Mouse (Mus musculus) MEL (cell line): ENCODE measurements around the gene Atp2a3. TPM values are rescaled to one million over a fixed set of nuclear protein-coding genes. Genes with fewer than 3 reads are reported as not detected.

Experiments
- DNase-seq: peaks from one replicate; pipeline ENCODE4 v3.0.0; 2011; ENCODE audit warnings: low read depth, low spot score
- H3K27ac ChIP-seq: 2 replicates; pipeline ENCODE4 v1.5.1; 2012; ENCODE audit warnings: low read depth, mild to moderate bottlenecking, control low read depth, low read length, moderate library complexity; ENCODE audit not compliant: control insufficient read depth
- H3K27me3 ChIP-seq, 2 experiments: fragments of 150-350 bp in 1 of 2; sonication (generic) in 1 of 2; 2 replicates each; pipeline ENCODE4 v1.6.1; 2012; ENCODE audit warnings: low read length in 2 of 2, mild to moderate bottlenecking in 2 of 2, improper control_type of control experiment in 1 of 2, moderate library complexity in 1 of 2; ENCODE audit not compliant: insufficient read depth in 2 of 2, control insufficient read depth in 1 of 2
- H3K36me3 ChIP-seq, 2 experiments: 2 replicates each; pipeline ENCODE4 v1.6.1; 2012 to 2014; ENCODE audit warnings: low read length in 2 of 2, improper control_type of control experiment in 1 of 2, inconsistent platforms in 1 of 2, mild to moderate bottlenecking in 1 of 2; ENCODE audit not compliant: insufficient read depth in 2 of 2, control insufficient read depth in 1 of 2
- H3K4me1 ChIP-seq, 2 experiments: fragments of 150-350 bp in 1 of 2; sonication (generic) in 1 of 2; 2 replicates each; pipeline ENCODE4 v1.6.1; 2012; ENCODE audit warnings: low read length in 2 of 2, improper control_type of control experiment in 1 of 2, mild to moderate bottlenecking in 1 of 2; ENCODE audit not compliant: insufficient read depth in 2 of 2, control insufficient read depth in 1 of 2
- H3K4me3 ChIP-seq, 2 experiments: fragments of 150-350 bp in 1 of 2; sonication (generic) in 1 of 2; 2 replicates each; pipeline ENCODE4 v1.5.1; 2012; ENCODE audit warnings: low read depth in 2 of 2, low read length in 2 of 2, mild to moderate bottlenecking in 2 of 2, moderate library complexity in 2 of 2, control low read depth in 1 of 2, improper control_type of control experiment in 1 of 2; ENCODE audit not compliant: control insufficient read depth in 1 of 2, insufficient read depth in 1 of 2
- H3K79me2 ChIP-seq: 2 replicates; pipeline ENCODE4 v1.6.1; 2012; ENCODE audit warnings: mild to moderate bottlenecking, low read length, moderate library complexity; ENCODE audit not compliant: control insufficient read depth, poor library complexity, insufficient read depth
- H3K9ac ChIP-seq: 2 replicates; pipeline ENCODE4 v1.6.1; 2012; ENCODE audit warnings: low read depth, mild to moderate bottlenecking, control low read depth, low read length, moderate library complexity; ENCODE audit not compliant: control insufficient read depth, poor library complexity, severe bottlenecking
- H3K9me3 ChIP-seq: fragments of 150-350 bp; sonication (generic); replicated peaks from 2 replicates; pipeline ENCODE4 v1.6.1; 2012; ENCODE audit warnings: mild to moderate bottlenecking, low read length, improper control_type of control experiment, moderate library complexity; ENCODE audit not compliant: insufficient read depth
- BHLHE40 ChIP-seq: IDR thresholded peaks from 2 replicates; pipeline ENCODE4 v1.6.1; 2012; ENCODE audit warnings: low read depth, mild to moderate bottlenecking, inconsistent platforms, low read length, improper control_type of control experiment, borderline replicate concordance
- CHD1 ChIP-seq: IDR thresholded peaks from 2 replicates; pipeline ENCODE4 v1.6.1; 2012; ENCODE audit warnings: low read depth, mild to moderate bottlenecking, inconsistent platforms, low read length, improper control_type of control experiment
- CHD2 ChIP-seq: IDR thresholded peaks from 2 replicates; pipeline ENCODE4 v1.6.1; 2011; ENCODE audit warnings: low read length, improper control_type of control experiment
- CTCF ChIP-seq, 3 experiments: IDR thresholded peaks in 2 of 3; conservative IDR thresholded peaks in 1 of 3; 2 replicates each; pipeline ENCODE4 v1.5.1; 2011 to 2012; ENCODE audit warnings: low read length in 3 of 3, low read depth in 2 of 3, mild to moderate bottlenecking in 2 of 3, improper control_type of control experiment in 1 of 3, inconsistent platforms in 1 of 3, mixed read lengths in 1 of 3, moderate library complexity in 1 of 3; ENCODE audit not compliant: control insufficient read depth in 1 of 3, insufficient read depth in 1 of 3, poor library complexity in 1 of 3, severe bottlenecking in 1 of 3
- E2F4 ChIP-seq: IDR thresholded peaks from 2 replicates; pipeline ENCODE4 v1.6.1; 2011; ENCODE audit warnings: low read depth, low read length, improper control_type of control experiment, borderline replicate concordance
- ELF1 ChIP-seq: IDR thresholded peaks from 2 replicates; pipeline ENCODE4 v1.6.1; 2014; ENCODE audit warnings: low read depth, mild to moderate bottlenecking, inconsistent platforms, low read length, improper control_type of control experiment, moderate library complexity
- ETS1 ChIP-seq: IDR thresholded peaks from 2 replicates; pipeline ENCODE4 v1.6.1; 2012; ENCODE audit warnings: low read depth, mild to moderate bottlenecking, inconsistent platforms, low read length, improper control_type of control experiment, moderate library complexity
- GABPA ChIP-seq: IDR thresholded peaks from 2 replicates; pipeline ENCODE4 v1.6.1; 2012; ENCODE audit warnings: low read depth, mild to moderate bottlenecking, inconsistent platforms, low read length, improper control_type of control experiment, moderate library complexity
- GATA1 ChIP-seq: IDR thresholded peaks from 2 replicates; pipeline ENCODE4 v1.6.1; 2011; ENCODE audit warnings: low read depth, low read length, improper control_type of control experiment
- JUND ChIP-seq: IDR thresholded peaks from 2 replicates; pipeline ENCODE4 v1.6.1; 2011; ENCODE audit warnings: low read depth, mild to moderate bottlenecking, improper control_type of control experiment, low read length
- KAT2A ChIP-seq: conservative IDR thresholded peaks from 2 replicates; pipeline ENCODE4 v1.6.1; 2012; ENCODE audit warnings: low read depth, low read length, improper control_type of control experiment, inconsistent platforms
- MAFK ChIP-seq: IDR thresholded peaks from 2 replicates; pipeline ENCODE4 v1.6.1; 2011; ENCODE audit warnings: low read depth, mild to moderate bottlenecking, low read length, improper control_type of control experiment, borderline replicate concordance
- MAZ ChIP-seq: IDR thresholded peaks from 2 replicates; pipeline ENCODE4 v1.6.1; 2012; ENCODE audit warnings: low read depth, mild to moderate bottlenecking, inconsistent platforms, low read length, improper control_type of control experiment
- MEF2A ChIP-seq: IDR thresholded peaks from 2 replicates; pipeline ENCODE4 v1.6.1; 2014; ENCODE audit warnings: low read depth, mild to moderate bottlenecking, inconsistent platforms, low read length, improper control_type of control experiment; ENCODE audit not compliant: poor library complexity, insufficient replicate concordance, severe bottlenecking; ENCODE audit errors: extremely low read depth
- MYB ChIP-seq: IDR thresholded peaks from 2 replicates; pipeline ENCODE4 v1.6.1; 2011; ENCODE audit warnings: mild to moderate bottlenecking, low read depth, low read length, improper control_type of control experiment
- MYC ChIP-seq: IDR thresholded peaks from 2 replicates; pipeline ENCODE4 v1.6.1; 2011; ENCODE audit warnings: low read depth, mild to moderate bottlenecking, low read length, improper control_type of control experiment, moderate library complexity
- POLR2A ChIP-seq, 2 experiments: IDR thresholded peaks; 2 replicates each; pipeline ENCODE4 v1.6.1; 2011 to 2012; ENCODE audit warnings: low read length in 2 of 2, mild to moderate bottlenecking in 2 of 2, control low read depth in 1 of 2, improper control_type of control experiment in 1 of 2, low read depth in 1 of 2, moderate library complexity in 1 of 2; ENCODE audit not compliant: control insufficient read depth in 1 of 2, insufficient read depth in 1 of 2, poor library complexity in 1 of 2
- POLR2AphosphoS2 ChIP-seq: IDR thresholded peaks from 2 replicates; pipeline ENCODE4 v1.6.1; 2011; ENCODE audit warnings: low read length, improper control_type of control experiment
- POLR2AphosphoS5 ChIP-seq: IDR thresholded peaks from 2 replicates; pipeline ENCODE4 v1.6.1; 2012; ENCODE audit warnings: low read depth, borderline replicate concordance, mild to moderate bottlenecking, inconsistent platforms, low read length, moderate library complexity, mixed read lengths
- RAD21 ChIP-seq: IDR thresholded peaks from 2 replicates; pipeline ENCODE4 v1.6.1; 2011; ENCODE audit warnings: mild to moderate bottlenecking, low read depth, low read length, improper control_type of control experiment
- RCOR1 ChIP-seq: IDR thresholded peaks from 2 replicates; pipeline ENCODE4 v1.6.1; 2012; ENCODE audit warnings: low read depth, mild to moderate bottlenecking, inconsistent platforms, low read length, improper control_type of control experiment
- SIN3A ChIP-seq: IDR thresholded peaks from 2 replicates; pipeline ENCODE4 v1.6.1; 2012; ENCODE audit warnings: low read length, improper control_type of control experiment, inconsistent platforms
- SMC3 ChIP-seq: IDR thresholded peaks from 2 replicates; pipeline ENCODE4 v1.6.1; 2011; ENCODE audit warnings: low read depth, low read length, improper control_type of control experiment
- TAL1 ChIP-seq: IDR thresholded peaks from 2 replicates; pipeline ENCODE4 v1.6.1; 2012; ENCODE audit warnings: mild to moderate bottlenecking, inconsistent platforms, low read length, moderate library complexity, mixed read lengths
- TBP ChIP-seq: IDR thresholded peaks from 2 replicates; pipeline ENCODE4 v1.8.0; 2011; ENCODE audit warnings: low read depth, low read length, improper control_type of control experiment
- TCF12 ChIP-seq: IDR thresholded peaks from 2 replicates; pipeline ENCODE4 v1.6.1; 2014; ENCODE audit warnings: low read depth, mild to moderate bottlenecking, inconsistent platforms, low read length, improper control_type of control experiment, moderate library complexity
- UBTF ChIP-seq: IDR thresholded peaks from 2 replicates; pipeline ENCODE4 v1.6.1; 2012; ENCODE audit warnings: low read depth, mild to moderate bottlenecking, inconsistent platforms, low read length, improper control_type of control experiment, moderate library complexity, borderline replicate concordance; ENCODE audit not compliant: insufficient read depth
- USF2 ChIP-seq, 2 experiments: IDR thresholded peaks; 2 replicates each; pipeline ENCODE4 v1.6.1; 2011 to 2012; ENCODE audit warnings: improper control_type of control experiment in 2 of 2, low read length in 2 of 2, borderline replicate concordance in 1 of 2, inconsistent platforms in 1 of 2, low read depth in 1 of 2, mild to moderate bottlenecking in 1 of 2; ENCODE audit not compliant: insufficient read depth in 1 of 2
- ZC3H11A ChIP-seq: IDR thresholded peaks from 2 replicates; pipeline ENCODE4 v1.6.1; 2012; ENCODE audit warnings: low read depth, mild to moderate bottlenecking, inconsistent platforms, low read length, improper control_type of control experiment
- ZMIZ1 ChIP-seq: IDR thresholded peaks from 2 replicates; pipeline ENCODE4 v1.6.1; 2012; ENCODE audit warnings: low read depth, mild to moderate bottlenecking, inconsistent platforms, low read length, improper control_type of control experiment, moderate library complexity
- ZNF384 ChIP-seq: IDR thresholded peaks from 2 replicates; pipeline ENCODE4 v1.6.1; 2012; ENCODE audit warnings: low read depth, mild to moderate bottlenecking, inconsistent platforms, low read length, improper control_type of control experiment
- polyA plus RNA-seq, 2 experiments: library from polyadenylated mRNA; stranded (reverse) in 1 of 2; unstranded in 1 of 2; fragments of >175 nt in 1 of 2; fragments of >200 nt in 1 of 2; gene quantifications; 2 replicates each; pipeline versions ENCODE4 v1.2.1 to v1.2.4; 2012; ENCODE audit warnings: low replicate concordance in 2 of 2, low read depth in 1 of 2; ENCODE audit not compliant: insufficient read length in 2 of 2, insufficient read depth in 1 of 2, missing spikeins in 1 of 2
- total RNA-seq: library from RNA; depleted of rRNA; stranded (reverse); fragments of 300-350 nt; gene quantifications from 2 replicates; pipeline ENCODE4 v1.2.3, GENCODE M21; 2012

The Atp2a3 gene
- total and polyA plus RNA-seq, 3 experiments = 10.7 to 49.9 TPM; not detected in 1

GRCm38 (mm10) chr11:72960723-72961071 lies 272 bp upstream of the Atp2a3 start:
- peaks cover 0 to 12% of the 10 kb centered on the region in 2 experiments; a peak in 3 of 4 replicates for H3K36me3 ChIP-seq
- no peak overlapping the region for H3K27ac ChIP-seq
- H3K9me3 ChIP-seq = no peaks in the 10 kb centered on the region
- H3K79me2 ChIP-seq = no peaks in the 10 kb centered on the region; the same call in none of the 2 replicates
- peak overlapping the region; percentile 58 for H3K9ac ChIP-seq
- DNase-seq = no peak
- H3K4me3 ChIP-seq = peak overlapping the region; percentile 56 to 69
- TF ChIP-seq CHD2 (no peak), MAZ (0 out of 2 replicates have a peak, but pooled peaks have one; percentile 13), GABPA (no peak)
- H3K4me1 ChIP-seq = peaks cover 12 to 29% of the 10 kb centered on the region in 2 experiments
- H3K27me3 ChIP-seq = no peaks in the 10 kb centered on the region

GRCm38 (mm10) chr11:72962378-72962777 lies 1.4 kb downstream of the Atp2a3 start:
- H3K9ac ChIP-seq = no peak overlapping the region; the same call in 1 of the 2 replicates
- DNase-seq = peak; percentile 45
- H3K4me3 ChIP-seq = no peak overlapping the region
- peaks cover 7 to 22% of the 10 kb centered on the region in 2 experiments for H3K4me1 ChIP-seq
- H3K9me3 ChIP-seq = no peaks in the 10 kb centered on the region
- H3K27ac ChIP-seq = peak overlapping the region; percentile 10; the same call in 1 of the 2 replicates
- H3K79me2 ChIP-seq = no peaks in the 10 kb centered on the region; the same call in none of the 2 replicates
- peaks cover 0 to 9% of the 10 kb centered on the region in 2 experiments; a peak in 3 of 4 replicates for H3K36me3 ChIP-seq
- H3K27me3 ChIP-seq = no peaks in the 10 kb centered on the region
- TF ChIP-seq MAFK (no peak), KAT2A (no peak), POLR2AphosphoS5 (no peak), RCOR1 (no peak), ZMIZ1 (no peak), TBP (no peak), ELF1 (no peak), POLR2A (IDR thresholded peaks at IDR 0.05; ENCODE audit: control insufficient read depth in 1 of 2, insufficient read depth in 1 of 2, low read depth in 1 of 2, low read length in 2 of 2, poor library complexity in 1 of 2) (no peak), CHD1 (no peak), SIN3A (no peak), MEF2A (peak; percentile 90; the same call in 1 of the 2 replicates), POLR2AphosphoS2 (no peak), ETS1 (peak; percentile 33; the same call in 1 of the 2 replicates), CHD2 (no peak), MYC (no peak), RAD21 (no peak), JUND (no peak), SMC3 (no peak), UBTF (no peak), GATA1 (peak; percentile 57), MAZ (no peak), BHLHE40 (no peak), TAL1 (peak; percentile 51; the same call in 1 of the 2 replicates), E2F4 (no peak), ZC3H11A (no peak), ZNF384 (peak; percentile 77), MYB (no peak), CTCF (IDR thresholded peaks at IDR 0.05 in 2 of 3, conservative IDR thresholded peaks at IDR 0.05 in 1 of 3; ENCODE audit: control insufficient read depth in 1 of 3, insufficient read depth in 1 of 3, low read depth in 2 of 3, low read length in 3 of 3, poor library complexity in 1 of 3, severe bottlenecking in 1 of 3) (no peak), USF2 (IDR thresholded peaks at IDR 0.05; ENCODE audit: borderline replicate concordance in 1 of 2, insufficient read depth in 1 of 2, low read depth in 1 of 2, low read length in 2 of 2) (no peak), TCF12 (peak; percentile 59; the same call in 1 of the 2 replicates), GABPA (no peak)
